Mouse (Mus musculus): ENCODE results near the gene Hcn4.

Hcn4 gene

DNA sequence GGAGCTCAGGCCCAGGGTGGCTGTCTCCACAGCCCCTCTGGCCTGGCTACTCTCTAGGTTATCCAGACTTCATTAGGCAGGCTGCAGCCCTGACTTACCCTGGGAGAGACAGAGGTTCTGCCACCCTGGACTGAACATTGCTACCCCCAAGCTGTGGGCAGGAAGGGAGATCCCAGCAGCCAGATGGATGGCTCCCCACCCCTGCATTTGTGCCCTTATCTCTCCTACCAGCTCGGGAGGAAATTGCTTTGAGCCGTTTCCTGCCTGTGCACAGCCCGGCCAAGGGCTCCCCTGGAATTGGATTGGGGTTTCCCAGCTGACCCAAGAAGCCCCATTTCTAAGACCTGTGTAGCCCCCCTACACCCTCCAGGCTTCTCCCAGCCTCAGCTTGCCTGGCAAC, 23.8 kb downstream of the Hcn4 start:
- no peak for DNase-seq (ENCODE audit: extremely low read depth, insufficient read length, low spot score)

DNA sequence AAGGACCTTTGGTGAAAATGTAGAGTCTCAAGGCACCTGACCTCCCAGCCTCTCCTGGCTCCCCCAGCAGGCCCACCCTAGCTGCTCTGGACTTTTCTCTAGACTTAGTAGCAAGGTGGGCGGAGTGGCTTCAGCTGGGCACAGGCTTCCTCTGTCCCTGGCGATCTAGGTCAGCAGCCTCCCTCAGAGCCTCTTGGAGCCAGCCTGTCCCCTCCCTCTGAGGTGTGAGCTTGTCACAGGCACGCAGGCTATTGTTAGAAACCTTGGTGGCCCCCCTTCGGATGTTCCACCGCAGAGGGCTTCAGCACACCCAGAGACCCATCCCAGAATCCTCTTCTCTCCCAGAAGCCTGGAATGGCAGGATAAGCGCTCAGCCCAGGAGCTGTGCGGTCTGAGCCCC, 24.5 kb downstream of the Hcn4 start:
- DNase-seq (ENCODE audit: extremely low read depth, insufficient read length, low spot score), result no peak

DNA sequence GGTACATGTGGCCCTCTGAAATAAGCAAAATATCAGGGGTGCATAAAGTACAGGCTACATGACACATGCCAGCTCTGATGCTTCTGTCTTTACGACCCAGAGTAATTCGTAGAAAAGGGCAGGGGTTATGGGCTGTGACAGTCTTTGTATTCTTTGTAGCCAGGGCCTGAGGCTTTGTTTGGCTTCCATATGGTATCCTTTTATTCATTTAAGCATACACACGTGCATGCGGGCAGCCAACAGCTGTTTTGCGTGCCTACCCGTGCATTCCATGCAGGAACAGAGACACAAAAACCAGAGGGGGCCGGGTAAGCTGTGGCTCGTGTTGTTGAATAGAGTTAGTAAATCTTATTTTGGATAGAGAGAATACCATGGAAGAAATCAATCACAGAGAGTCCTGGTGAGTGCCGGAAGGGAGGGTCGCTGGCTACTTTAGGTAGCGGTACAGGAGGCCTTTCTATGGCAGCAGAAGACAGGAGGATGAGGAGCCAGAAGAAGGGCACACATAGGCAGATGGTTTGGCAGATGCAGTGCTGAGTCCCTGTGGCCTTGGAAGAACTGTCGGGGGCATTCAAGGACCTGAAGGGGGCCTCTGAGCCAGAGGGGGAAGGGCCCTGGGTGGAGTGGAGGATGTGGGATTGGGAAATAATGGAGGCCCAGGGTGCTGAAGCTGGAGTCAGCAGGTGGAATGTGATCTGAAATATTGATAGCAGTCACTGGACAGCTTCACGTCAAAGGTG, 26.5 kb downstream of the Hcn4 start:
- DNase-seq (ENCODE audit: extremely low read depth, insufficient read length, low spot score), result no peak

DNA sequence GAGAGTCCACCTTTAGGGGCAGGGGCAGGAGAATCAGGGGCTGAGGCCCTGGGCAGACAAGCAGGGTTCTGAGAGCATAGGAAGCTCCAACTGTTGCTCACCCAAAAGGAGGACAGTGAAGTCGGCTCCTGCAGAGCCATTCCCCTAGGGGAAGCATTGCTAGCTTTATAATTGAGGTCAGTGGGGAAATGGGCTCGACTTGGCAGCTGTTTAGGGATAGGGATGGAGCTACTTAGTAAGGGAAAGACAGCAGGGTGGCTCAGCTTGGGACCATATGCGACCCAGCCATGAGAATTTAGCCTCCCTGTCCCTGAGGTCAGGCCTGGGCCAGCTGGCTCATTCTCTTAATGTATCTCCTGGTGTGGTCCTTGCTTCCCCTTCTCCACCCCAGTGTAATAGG, 31.7 kb downstream of the Hcn4 start:
- DNase-seq (ENCODE audit: extremely low read depth, insufficient read length, low spot score), result no peak

DNA sequence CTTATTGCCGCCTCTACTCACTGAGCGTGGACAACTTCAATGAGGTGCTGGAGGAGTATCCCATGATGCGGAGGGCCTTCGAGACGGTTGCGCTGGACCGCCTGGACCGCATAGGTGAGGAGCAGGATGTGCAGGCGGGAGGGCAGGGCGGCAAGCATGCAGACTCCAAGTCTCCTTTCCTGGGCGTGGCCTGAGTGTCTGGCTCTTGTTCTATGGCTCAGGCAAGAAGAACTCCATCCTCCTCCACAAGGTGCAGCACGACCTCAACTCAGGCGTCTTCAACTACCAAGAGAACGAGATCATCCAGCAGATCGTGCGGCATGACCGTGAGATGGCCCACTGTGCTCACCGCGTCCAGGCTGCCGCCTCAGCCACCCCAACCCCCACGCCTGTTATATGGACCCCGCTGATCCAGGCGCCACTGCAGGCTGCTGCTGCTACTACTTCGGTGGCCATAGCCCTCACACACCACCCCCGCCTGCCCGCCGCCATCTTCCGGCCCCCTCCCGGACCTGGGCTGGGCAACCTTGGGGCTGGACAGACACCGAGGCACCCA, 35.9 kb downstream of the Hcn4 start:
- DNase-seq (ENCODE audit: extremely low read depth, insufficient read length, low spot score), result no peak

DNA sequence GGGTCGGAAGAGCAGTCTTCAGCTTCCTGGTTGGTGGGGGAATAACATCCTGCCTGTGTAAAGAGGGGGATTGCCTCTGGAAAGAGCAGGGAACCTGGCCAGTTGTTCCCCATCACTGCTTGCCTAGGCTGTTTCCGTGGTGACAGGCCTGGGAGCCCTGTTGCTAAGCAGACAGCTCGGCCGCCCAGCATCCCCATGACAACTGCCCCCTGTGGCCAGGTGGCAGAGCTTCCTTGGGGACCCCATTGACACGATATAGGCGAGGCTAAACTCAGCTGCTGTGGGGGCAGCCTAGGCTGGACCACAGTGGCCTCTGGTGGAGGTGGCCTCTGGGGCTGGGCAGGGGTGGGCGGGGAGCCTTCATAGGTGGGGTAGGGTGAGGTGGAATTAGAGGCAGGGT, 40.6 kb downstream of the Hcn4 start:
- DNase-seq (ENCODE audit: extremely low read depth, insufficient read length, low spot score), result no peak

DNA sequence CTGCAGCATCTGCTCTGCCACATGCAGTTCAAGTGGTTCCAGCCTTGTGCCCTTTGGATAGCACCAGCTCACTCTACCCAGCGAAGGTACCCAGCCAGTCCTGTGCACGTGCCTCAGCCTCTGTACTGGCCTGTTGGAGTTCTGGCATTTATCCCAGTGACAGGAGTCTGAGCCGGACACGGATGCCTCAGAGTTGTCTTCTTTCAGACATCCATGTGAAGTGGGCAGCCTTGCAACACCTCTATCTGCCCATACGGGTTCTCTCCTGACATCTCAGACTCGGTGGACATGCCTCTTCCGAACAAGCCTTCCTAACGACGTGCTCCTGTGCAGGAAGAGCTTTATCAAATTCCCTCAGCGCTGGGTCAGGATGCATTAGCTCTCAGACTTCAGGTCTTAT, 47.9 kb downstream of the Hcn4 start:
- no peak for DNase-seq (ENCODE audit: extremely low read depth, insufficient read length, low spot score)

DNA sequence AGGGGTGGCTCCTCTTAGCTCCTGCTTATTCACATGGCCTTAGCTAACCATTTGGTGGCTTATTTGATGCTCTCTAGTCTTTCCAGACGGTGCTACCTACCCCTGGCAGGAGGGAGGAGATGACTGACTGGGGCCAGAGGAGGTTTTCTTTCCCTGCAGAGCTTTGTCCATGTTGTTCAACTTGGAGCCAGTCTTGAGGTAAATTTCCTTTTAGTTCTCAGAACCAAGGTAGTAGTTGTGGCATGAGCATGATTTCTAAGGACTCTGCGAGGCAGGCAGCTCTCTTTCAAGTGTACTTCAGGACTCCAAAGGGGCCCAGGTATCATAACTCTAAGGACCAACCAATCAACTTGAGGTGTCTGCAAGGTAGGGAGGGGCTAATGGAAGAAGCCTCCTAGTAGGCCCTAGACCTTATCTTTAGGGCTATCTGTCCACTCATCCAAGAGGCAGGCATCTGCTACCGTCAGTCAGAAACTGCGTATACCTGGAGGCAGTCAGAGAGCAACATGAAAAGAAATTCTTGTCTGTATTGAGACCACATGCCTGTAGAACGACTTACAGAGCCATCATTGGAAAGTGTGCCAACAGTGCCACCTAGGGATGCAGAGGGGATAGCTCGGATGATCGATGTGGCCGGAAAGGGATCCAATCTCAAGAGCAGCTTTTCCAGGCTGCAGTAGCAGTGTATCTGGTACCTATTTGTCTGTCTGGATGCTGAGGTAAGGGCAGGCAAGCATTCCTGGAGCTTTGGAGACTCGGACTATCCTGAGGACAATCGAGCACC, 50.5 kb downstream of the Hcn4 start:
- no peak for DNase-seq (ENCODE audit: extremely low read depth, insufficient read length, low spot score)

DNA sequence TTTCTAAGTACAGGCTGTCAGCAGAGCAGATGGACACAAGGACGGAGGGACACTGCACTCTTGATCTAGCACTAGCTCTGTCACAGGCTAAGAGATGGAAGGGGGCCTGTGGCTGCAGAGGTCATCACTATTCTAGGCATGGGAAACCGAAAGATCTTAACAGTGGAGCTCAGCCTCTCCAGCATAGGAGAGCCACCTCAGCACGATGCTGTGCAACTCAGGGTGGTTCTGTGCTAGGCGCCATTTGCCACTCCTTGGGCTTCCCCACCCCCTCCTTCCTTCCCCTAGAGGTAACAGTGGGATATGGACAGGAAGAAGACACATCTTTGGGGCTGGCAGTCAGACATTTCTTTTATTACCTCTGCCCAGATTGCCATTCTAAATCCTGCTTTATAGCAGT, 51.1 kb downstream of the Hcn4 start:
- no peak for DNase-seq (ENCODE audit: extremely low read depth, insufficient read length, low spot score)

DNA sequence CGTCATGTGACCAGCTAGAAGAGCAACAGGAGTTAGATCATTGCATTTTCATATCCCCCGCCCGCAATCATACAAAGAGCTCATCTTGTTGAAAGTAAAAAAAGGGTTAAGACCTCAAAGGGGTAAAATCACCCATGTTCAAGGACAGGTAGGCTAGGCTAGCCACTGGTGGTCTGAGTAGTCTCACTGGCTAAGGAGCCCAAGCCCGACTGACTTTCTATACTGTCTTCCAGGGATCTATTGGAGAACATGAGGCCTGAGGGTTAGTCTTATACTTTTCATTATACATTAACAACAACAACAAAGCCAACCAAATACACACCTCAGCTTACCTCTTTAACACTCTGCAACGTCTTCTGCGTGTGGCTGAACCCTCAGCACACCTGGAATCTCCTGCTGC, 52.2 kb downstream of the Hcn4 start:
- DNase-seq (ENCODE audit: extremely low read depth, insufficient read length, low spot score), result no peak

DNA sequence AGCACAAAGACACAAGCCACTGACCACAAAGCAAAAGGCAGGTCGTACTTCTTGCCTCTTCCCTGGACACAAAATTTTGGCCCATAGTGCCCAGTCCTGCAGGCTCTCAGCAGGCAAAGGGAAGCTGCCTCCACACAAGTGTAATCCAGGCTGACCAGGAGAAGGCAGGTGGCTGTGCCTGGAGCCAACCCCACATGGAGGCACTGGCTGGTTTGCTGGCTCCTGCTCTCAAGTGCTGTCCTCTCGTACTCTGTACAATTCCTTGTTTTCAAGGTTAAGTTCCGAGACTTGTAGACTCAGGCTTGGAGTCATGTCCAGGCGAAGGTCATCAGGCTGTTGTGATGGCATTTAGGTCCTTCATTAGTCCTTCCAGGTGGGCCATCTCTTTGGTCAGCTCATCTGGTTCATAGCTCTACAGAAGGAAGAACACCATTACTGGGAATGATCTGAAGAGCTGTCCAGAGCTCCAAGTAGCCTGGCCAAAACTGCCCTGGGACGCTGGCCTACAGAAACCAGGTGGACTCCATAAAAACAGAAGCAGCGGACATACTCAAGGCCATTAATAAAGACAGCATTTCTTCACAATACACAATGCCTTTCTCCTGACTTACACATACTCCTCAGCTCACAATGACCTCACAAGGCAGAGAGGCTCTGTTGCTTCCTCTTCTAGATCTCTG, 53.9 kb downstream of the Hcn4 start:
- no peak for DNase-seq (ENCODE audit: extremely low read depth, insufficient read length, low spot score)

DNA sequence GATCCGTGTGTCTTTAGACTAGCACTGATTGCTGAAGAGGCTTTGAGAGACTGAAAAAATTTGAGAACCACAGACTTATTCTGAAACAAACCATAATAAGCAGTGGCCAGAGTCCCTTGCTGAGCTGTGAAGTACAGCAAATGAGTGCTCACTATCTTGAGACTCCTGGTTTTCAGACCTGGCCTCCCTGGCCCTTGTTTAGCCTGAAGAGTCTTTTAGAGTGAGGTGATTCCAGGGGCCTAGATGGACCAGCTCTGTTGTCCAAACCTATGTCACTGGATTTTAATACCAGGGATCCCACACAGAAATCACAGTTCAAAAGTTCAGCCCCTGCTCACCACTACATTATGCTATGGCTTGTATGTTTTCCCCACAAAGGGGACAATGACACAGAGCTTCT, 56.6 kb downstream of the Hcn4 start:
- DNase-seq (ENCODE audit: extremely low read depth, insufficient read length, low spot score), result no peak

DNA sequence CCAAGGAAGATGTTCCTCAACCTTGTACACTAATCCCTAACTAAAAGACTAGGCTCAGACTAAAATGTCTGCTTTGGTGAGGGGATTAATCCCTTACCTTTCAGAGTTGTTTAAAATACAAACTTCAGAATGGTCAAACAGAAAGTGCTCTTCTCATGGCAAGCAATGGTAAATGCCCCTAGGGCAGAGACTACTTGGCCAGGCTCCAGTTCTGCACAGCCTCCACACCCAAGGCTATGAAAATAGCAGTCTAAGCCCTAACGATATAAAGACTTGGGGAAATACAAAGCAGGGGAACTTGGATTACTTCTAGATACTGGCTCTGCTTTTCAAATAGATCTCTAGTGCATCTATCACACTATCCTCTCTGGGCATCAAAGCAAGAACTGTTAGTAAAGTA, 59.5 kb downstream of the Hcn4 start:
- DNase-seq (ENCODE audit: extremely low read depth, insufficient read length, low spot score), result no peak

DNA sequence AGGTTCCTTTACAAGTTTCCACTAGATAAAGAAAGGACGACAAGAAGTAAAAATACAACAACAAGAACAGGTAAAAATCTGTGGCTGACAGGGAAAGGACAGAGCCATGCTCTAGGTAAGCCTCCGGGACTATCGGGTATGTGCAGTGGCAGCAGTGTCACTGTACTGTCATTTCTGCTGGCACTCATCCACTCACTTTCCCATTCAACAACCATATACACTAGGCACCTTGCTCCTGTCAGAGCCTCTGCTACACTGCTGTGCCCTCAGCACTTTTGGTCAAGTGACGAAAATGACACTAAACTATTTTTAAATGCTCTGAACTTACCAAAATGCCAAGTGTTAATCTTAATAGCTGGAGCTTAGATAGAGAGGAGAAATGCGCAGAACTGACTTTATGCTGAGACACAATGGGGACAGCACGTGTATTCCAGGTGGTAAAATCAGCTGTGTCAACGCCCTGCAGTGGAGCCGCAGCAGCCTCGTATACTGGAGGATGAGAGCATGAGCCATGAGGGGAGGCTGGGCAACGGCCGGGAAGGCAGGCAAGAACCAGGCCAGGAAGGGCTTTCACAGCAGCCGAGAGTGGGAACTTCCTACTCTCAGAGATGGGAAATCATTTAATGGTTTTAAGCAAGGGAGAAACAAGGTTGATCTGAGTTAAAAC, 66.7 kb downstream of the Hcn4 start:
- no peak for DNase-seq (ENCODE audit: extremely low read depth, insufficient read length, low spot score)

DNA sequence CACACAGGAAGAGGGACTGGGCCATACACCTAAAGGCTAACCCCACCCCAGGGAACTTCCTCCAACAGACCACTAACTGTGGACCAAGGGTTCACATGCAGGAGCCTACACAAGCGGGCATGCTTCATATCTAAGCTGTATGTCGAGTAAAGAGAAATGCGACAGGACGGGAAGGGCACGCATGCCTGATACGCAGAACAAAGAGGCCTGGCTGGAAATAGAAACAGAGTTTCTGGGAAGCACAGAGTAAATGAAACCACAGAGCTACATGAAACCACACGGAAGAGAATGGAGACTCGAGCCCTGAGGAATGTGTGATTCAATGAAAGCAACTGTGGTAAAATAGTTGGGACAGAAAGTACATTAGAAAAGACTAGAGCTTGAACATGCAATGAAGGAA, 67.7 kb downstream of the Hcn4 start:
- no peak for DNase-seq (ENCODE audit: extremely low read depth, insufficient read length, low spot score)

DNA sequence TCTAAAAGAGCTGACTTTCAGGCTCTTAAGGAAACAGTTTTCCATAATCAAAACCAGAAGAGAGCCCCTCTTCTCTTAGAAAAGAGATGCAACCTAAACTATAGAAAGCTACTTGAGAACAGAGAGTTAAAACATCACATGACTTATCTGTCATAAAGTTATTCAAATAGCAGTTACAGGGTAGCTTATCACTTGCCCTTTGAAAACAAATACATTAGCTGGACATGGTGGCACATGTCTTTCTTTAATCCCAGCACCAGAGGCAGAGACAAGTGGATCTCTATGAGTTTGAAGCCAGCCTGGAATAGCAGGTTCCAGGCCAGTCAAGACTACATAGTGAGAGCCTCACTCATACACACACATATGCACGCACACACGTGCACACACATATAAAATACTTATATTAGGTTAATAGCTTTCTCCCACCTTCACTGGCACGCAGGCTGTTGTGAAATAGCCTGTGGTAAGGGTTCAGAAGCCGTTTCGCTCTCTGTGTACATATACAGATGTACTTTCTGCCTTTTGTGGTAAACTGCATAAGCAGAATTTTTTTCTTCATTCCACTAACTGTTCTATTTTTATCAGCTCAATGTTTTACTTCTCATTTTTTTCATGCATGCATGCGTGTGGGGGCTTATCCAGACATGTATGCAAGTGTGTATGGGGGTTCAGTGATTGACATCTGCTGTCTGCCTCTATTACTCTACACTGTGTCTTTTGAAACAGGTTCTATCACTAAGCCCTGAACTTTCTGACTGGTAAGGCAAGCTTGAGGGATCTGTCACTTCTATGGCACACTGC, 68.8 kb downstream of the Hcn4 start:
- DNase-seq (ENCODE audit: extremely low read depth, insufficient read length, low spot score), result no peak

DNA sequence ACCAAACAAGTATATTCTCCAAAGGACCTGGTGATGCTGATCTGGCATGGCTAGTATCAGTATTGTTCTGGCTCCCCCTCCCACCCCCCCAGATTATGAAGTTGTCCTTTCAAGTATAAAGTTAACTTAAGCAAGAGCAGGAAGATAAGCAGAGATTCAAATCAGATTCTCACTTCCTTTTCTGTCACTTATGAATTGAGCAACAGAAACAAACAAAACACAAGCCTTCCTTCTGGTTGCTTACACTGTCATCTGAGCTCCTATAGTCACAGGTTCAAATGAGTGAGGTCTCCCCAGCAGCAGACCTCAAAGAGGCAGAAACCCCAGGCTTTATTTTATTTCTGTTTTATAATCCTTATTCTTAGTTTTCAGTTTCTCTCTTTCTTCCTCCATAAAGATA, 76.4 kb downstream of the Hcn4 start:
- no peak for DNase-seq (ENCODE audit: extremely low read depth, insufficient read length, low spot score)

DNA sequence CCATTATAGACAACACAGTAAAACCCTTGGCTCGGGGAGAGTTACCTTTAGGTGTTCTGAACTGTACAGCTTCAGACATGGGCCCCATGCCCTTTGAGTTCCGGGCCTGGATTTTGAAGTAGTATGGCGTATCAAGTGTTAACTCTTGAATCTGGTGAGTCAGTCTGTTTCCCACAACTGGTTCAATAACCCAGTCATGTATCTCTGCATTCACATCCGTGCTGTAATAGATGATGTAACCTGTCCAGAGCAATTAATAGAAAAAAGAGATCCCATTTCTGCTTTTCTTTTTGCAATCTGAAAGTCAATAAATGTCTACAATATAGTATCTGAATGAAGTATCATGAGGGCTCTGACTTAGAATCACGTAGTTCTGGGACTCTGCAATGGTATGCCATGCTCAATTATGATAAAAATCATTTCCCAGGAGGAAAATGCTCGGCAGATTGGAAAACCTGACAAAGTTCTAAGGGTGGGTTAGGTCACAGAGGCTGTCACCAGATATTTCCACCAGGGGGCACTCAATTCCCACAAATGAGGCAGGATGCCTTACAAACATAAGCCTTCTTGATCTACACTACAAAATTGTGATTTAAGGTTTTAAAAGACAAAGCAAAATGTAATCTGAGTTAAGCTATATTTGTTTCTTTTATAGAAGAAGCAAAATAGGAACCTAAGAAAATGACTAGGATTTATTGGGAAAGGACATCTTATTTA, 79.8 kb downstream of the Hcn4 start:
- no peak for DNase-seq (ENCODE audit: extremely low read depth, insufficient read length, low spot score)

Data from 3134 (cell line).